Mouse (Mus musculus) lung, postnatal 0 days (tissue): ENCODE measurements around the gene Ppp1r1a. TPM values are rescaled to one million over a fixed set of nuclear protein-coding genes. Genes with fewer than 3 reads are reported as not detected.

ENCODE experiments used
- ATAC-seq: fragments of 200-750 bp; cut with Nextera tagmentation; 2 replicates; pipeline ENCODE4 v1.8.0; 2017; ENCODE audit warnings: moderate library complexity
- DNase-seq: peaks from one replicate; pipeline ENCODE4 v3.0.0-alpha.2; 2016; ENCODE audit warnings: low spot score
- H3K27ac ChIP-seq: fragments of 300-500 bp; sonication (generic); 2 replicates; pipeline ENCODE4 v1.5.1; 2014; ENCODE audit warnings: antibody characterized with exemption, mild to moderate bottlenecking, low read length, mixed read lengths
- H3K27me3 ChIP-seq: fragments of 300-500 bp; sonication (generic); replicated peaks from 2 replicates; pipeline ENCODE4 v1.6.1; 2014; ENCODE audit warnings: low read length, mixed read lengths; ENCODE audit not compliant: insufficient read depth
- H3K36me3 ChIP-seq: fragments of 300-500 bp; sonication (generic); 2 replicates; pipeline ENCODE4 v1.6.1; 2014; ENCODE audit warnings: low read length, mixed read lengths; ENCODE audit not compliant: insufficient read depth
- H3K4me1 ChIP-seq: fragments of 300-500 bp; sonication (generic); 2 replicates; pipeline ENCODE4 v1.6.1; 2014; ENCODE audit warnings: antibody characterized with exemption, low read depth, low read length, mixed read lengths; ENCODE audit not compliant: insufficient read depth
- H3K4me2 ChIP-seq: fragments of 300-500 bp; sonication (generic); replicated peaks from 2 replicates; pipeline ENCODE4 v1.6.1; 2014; ENCODE audit warnings: low read depth, mild to moderate bottlenecking, low read length, moderate library complexity, mixed read lengths
- H3K4me3 ChIP-seq: fragments of 300-500 bp; sonication (generic); 2 replicates; pipeline ENCODE4 v1.5.1; 2014; ENCODE audit warnings: low read depth, low read length
- H3K9ac ChIP-seq: fragments of 300-500 bp; sonication (generic); replicated peaks from 2 replicates; pipeline ENCODE4 v1.6.1; 2014; ENCODE audit warnings: low read depth, mild to moderate bottlenecking
- H3K9me3 ChIP-seq: fragments of 300-500 bp; sonication (generic); 2 replicates; pipeline ENCODE4 v1.6.1; 2016; ENCODE audit warnings: low read length, mixed read lengths
- CTCF ChIP-seq: IDR thresholded peaks from 2 replicates; pipeline ENCODE4 v1.5.1; 2016; ENCODE audit warnings: antibody characterized with exemption, mild to moderate bottlenecking
- EP300 ChIP-seq: IDR thresholded peaks from 2 replicates; pipeline ENCODE4 v1.6.1; 2016; ENCODE audit warnings: antibody characterized with exemption, mild to moderate bottlenecking, control low read depth
- WGBS: fragments of 180-500 bp; shearing (Covaris S2); extraction: QIAGEN DNeasy Blood & Tissue Kit; methylation state at CpG from one replicate; pipeline ENCODE4 v1.1.7; 2014; 5-methylcytosine and 5-hydroxymethylcytosine counted together
- polyA plus RNA-seq: library from polyadenylated mRNA; unstranded; fragments of >200 nt; fragmentation: Nextera tagmentation; extraction: Ambion mirVana; gene quantifications from 2 replicates; pipeline ENCODE4 v1.2.1, GENCODE M21; 2015

The Ppp1r1a gene
- polyA plus RNA-seq, 1 experiment from 2014 or later: 7.0 TPM

- no peak overlapping the region for H3K4me3 ChIP-seq
- H3K9ac ChIP-seq: no peak overlapping the region
- H3K4me2 ChIP-seq: no peak overlapping the region
- no peak overlapping the region for H3K27ac ChIP-seq
- no peak for TF ChIP-seq CTCF
- no peak for TF ChIP-seq EP300
- no peak for ATAC-seq
- no peaks in the 10 kb centered on the region for H3K36me3 ChIP-seq
- 67% methylated on average over 1 of the region's 1 CpGs for WGBS
- H3K9me3 ChIP-seq: no peaks in the 10 kb centered on the region
- 0 out of 2 replicates have a peak, but pooled peaks cover 4% of the 10 kb centered on the region for H3K4me1 ChIP-seq
- no peak for DNase-seq
- 0 out of 2 replicates have a peak, but pooled peaks cover 6% of the 10 kb centered on the region for H3K27me3 ChIP-seq
Measured at GRCm38 (mm10) chr15:103535786-103536185, 2.0 kb downstream of the Ppp1r1a start.

GRCm38 (mm10) chr15:103535030-103535429 is 2.8 kb downstream of the Ppp1r1a start:
- H3K4me1 ChIP-seq: 0 out of 2 replicates have a peak, but pooled peaks cover 4% of the 10 kb centered on the region

GRCm38 (mm10) chr15:103534054-103534620 is 3.7 kb downstream of the Ppp1r1a start:
- Histone ChIP-seq H3K4me3 (no peak overlapping the region), H3K9me3 (no peaks in the 10 kb centered on the region), H3K27me3 (0 out of 2 replicates have a peak, but pooled peaks cover 6% of the 10 kb centered on the region), H3K4me2 (no peak overlapping the region), H3K36me3 (no peaks in the 10 kb centered on the region), H3K27ac (no peak overlapping the region), H3K4me1 (0 out of 2 replicates have a peak, but pooled peaks cover 4% of the 10 kb centered on the region), H3K9ac (no peak overlapping the region)
- DNase-seq (no peak), ATAC-seq (no peak)
- 67% methylated on average over 7 of the region's 7 CpGs for WGBS
- no peak for TF ChIP-seq CTCF
- TF ChIP-seq EP300: no peak

More at GRCm38 (mm10) chr15:103535030-103535429, 2.8 kb downstream of the Ppp1r1a start:
- H3K27me3 ChIP-seq: 0 out of 2 replicates have a peak, but pooled peaks cover 6% of the 10 kb centered on the region
- TF ChIP-seq EP300 (no peak), CTCF (no peak)
- H3K27ac ChIP-seq: no peak overlapping the region
- no peak overlapping the region for H3K4me3 ChIP-seq
- ATAC-seq: no peak
- DNase-seq: no peak
- H3K4me2 ChIP-seq: no peak overlapping the region
- no peaks in the 10 kb centered on the region for H3K36me3 ChIP-seq
- no peak overlapping the region for H3K9ac ChIP-seq
- 91% methylated on average over 2 of the region's 2 CpGs for WGBS
- no peaks in the 10 kb centered on the region for H3K9me3 ChIP-seq

GRCm38 (mm10) chr15:103530372-103530771 is 7.4 kb downstream of the Ppp1r1a start:
- no peaks in the 10 kb centered on the region for H3K36me3 ChIP-seq
- 10% methylated on average over 5 of the region's 5 CpGs for WGBS
- peak; percentile 69 for DNase-seq

GRCm38 (mm10) chr15:103523156-103523555 is 14.6 kb downstream of the Ppp1r1a start:
- TF ChIP-seq CTCF: no peak
- TF ChIP-seq EP300: no peak
- Histone ChIP-seq H3K27ac (no peak overlapping the region), H3K27me3 (no peaks in the 10 kb centered on the region), H3K4me2 (no peak overlapping the region), H3K9me3 (no peaks in the 10 kb centered on the region), H3K4me1 (no peaks in the 10 kb centered on the region), H3K4me3 (no peak overlapping the region), H3K36me3 (no peaks in the 10 kb centered on the region), H3K9ac (no peak overlapping the region)
- 42% methylated on average over 3 of the region's 3 CpGs for WGBS
- DNase-seq: no peak
- no peak for ATAC-seq

More at GRCm38 (mm10) chr15:103530372-103530771, 7.4 kb downstream of the Ppp1r1a start:
- no peaks in the 10 kb centered on the region for H3K4me1 ChIP-seq
- H3K9ac ChIP-seq: no peak overlapping the region
- H3K4me2 ChIP-seq: no peak overlapping the region
- H3K9me3 ChIP-seq: no peaks in the 10 kb centered on the region
- TF ChIP-seq CTCF: peak; percentile 94
- no peak for TF ChIP-seq EP300
- H3K27ac ChIP-seq: no peak overlapping the region
- peak; percentile 52; the same call in 1 of the 2 replicates for ATAC-seq
- H3K4me3 ChIP-seq: no peak overlapping the region
- no peaks in the 10 kb centered on the region for H3K27me3 ChIP-seq

- no peaks in the 10 kb centered on the region for H3K9me3 ChIP-seq
- H3K4me1 ChIP-seq: no peaks in the 10 kb centered on the region
- no peaks in the 10 kb centered on the region for H3K27me3 ChIP-seq
- ATAC-seq (peak; percentile 92), DNase-seq (peak; percentile 75)
- no peak overlapping the region for H3K4me3 ChIP-seq
- H3K36me3 ChIP-seq: no peaks in the 10 kb centered on the region
- no peak overlapping the region for H3K27ac ChIP-seq
- TF ChIP-seq CTCF: no peak
- TF ChIP-seq EP300: 0 out of 2 replicates have a peak, but pooled peaks have one; percentile 20
- H3K4me2 ChIP-seq: no peak overlapping the region
- WGBS: 38% methylated on average over 3 of the region's 3 CpGs
- H3K9ac ChIP-seq: no peak overlapping the region
Measured at GRCm38 (mm10) chr15:103522458-103523099, 15.2 kb downstream of the Ppp1r1a start.
